Mouse (Mus musculus): ENCODE results near the gene Zfp882.
"Not testable (repeated sequence)": the region's sequence is repeated elsewhere in the genome, so short reads cannot be mapped to it uniquely, and the experiment has no call there.

The Zfp882 gene

GRCm38 (mm10) chr8:71952961-71953700 is 44.7 kb downstream of the Zfp882 start:
- DNase-seq: not testable (repeated sequence)

GRCm38 (mm10) chr8:71954666-71955065 is 46.3 kb downstream of the Zfp882 start:
- no peak for DNase-seq

GRCm38 (mm10) chr8:71960483-71960882 is 52.1 kb downstream of the Zfp882 start:
- no peak for DNase-seq

DNA sequence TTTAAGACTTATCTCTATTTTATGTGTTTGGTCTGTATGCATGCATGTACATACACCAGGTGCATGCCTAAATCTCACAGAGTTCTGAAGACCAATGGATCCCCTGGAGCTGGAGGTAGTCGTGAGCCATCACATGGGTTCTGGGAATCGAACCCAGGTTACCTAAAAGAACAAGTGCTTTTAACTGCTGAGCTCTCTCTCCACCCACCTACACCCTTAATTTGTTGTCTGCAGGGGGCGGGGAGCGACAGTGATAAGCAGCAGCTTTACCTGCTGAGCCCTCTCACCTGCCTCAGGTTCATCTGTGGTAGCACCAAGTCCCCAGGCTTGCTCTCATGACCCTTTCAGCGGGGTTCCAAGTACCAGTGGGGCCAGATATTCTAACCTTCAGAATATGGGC is 53.4 kb downstream of the Zfp882 start:
- DNase-seq: no peak

DNA sequence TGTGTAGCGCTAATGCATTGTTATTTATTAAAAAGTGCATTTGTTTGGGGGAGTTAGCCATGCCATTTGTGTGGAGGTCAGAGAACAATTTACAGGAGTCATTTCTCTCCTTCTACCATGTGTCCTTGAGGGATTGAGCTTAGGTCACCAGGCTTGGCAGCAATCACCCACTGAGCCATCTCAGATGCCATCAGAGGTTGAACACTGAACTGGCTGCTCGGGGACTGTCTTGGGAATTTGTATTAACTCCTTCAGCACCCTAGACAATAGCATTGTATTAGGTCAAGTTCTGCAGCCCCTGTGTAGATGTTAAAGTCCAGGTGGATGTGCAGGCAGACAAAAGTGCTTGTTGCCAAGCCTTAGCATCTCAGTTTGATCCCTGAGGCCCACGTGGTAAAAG is 55.6 kb downstream of the Zfp882 start:
- DNase-seq: no peak

DNA sequence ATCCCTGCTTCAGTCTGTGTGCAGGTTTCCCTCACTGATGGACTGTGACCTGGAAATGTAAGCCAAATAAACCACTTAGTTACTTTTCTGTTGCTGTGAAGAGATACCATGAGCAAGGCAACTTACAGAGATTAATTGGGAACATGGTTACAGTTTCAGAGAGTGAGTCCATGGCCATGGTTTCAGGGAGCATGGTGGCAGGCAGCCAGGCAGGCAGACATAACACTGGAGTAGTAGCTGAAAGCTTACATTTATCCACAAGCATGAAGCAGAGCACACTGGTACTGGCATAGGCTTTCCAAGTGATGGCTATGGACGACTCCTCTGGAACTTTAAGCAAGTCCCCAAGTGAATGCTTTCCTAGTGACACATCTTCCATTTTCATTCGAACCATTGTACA is 56.8 kb downstream of the Zfp882 start:
- no peak for DNase-seq
